Mouse (Mus musculus) testis, adult 2 months (tissue): ENCODE measurements at regions not wholly inside any gene's neighbourhood (a gene's known extent, or its start where the extent isn't known, plus 50 kb on each side); places are given as distances from the start of the nearest gene placed in this dataset.

ENCODE experiments used
- CTCF ChIP-seq: fragments of 200-500 bp; IDR thresholded peaks from 2 replicates; pipeline ENCODE4 v1.5.1; 2012; ENCODE audit warnings: low read depth, mild to moderate bottlenecking, inconsistent platforms, low read length, moderate library complexity; ENCODE audit not compliant: control insufficient read depth, insufficient read depth, insufficient replicate concordance
- POLR2A ChIP-seq: fragments of 200-500 bp; IDR thresholded peaks from 2 replicates; pipeline ENCODE4 v1.6.1; 2012; ENCODE audit warnings: low read depth, mild to moderate bottlenecking, inconsistent platforms, low read length, moderate library complexity; ENCODE audit not compliant: control insufficient read depth

DNA sequence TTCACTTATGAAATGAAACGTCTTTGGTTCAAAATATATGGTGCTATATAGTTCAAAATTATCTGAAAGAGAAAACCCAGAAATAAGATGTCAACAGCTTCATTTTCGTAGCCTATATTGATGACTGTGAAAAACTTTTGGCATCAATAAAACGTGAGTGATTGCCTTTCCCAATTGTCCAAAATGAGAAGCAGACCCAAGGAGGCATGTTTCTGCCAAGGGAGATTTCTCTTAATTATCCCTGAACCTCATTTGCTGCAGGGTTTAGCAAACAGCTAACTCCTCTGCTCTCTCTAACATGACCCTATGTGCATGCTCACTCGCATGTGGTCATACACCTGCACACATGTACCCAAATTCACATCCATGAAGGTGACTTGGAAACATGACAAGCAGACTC lies 296.8 kb downstream of the Cxcl12 start:
- no peak for TF ChIP-seq CTCF
- TF ChIP-seq POLR2A, result no peak
